Mouse (Mus musculus) testis, adult 2 months (tissue): ENCODE data around the gene Adgrg2.

Source experiments
- CTCF ChIP-seq: fragments of 200-500 bp; IDR thresholded peaks from 2 replicates; pipeline ENCODE4 v1.5.1; 2012; ENCODE audit warnings: low read depth, mild to moderate bottlenecking, inconsistent platforms, low read length, moderate library complexity; ENCODE audit not compliant: control insufficient read depth, insufficient read depth, insufficient replicate concordance
- POLR2A ChIP-seq: fragments of 200-500 bp; IDR thresholded peaks from 2 replicates; pipeline ENCODE4 v1.6.1; 2012; ENCODE audit warnings: low read depth, mild to moderate bottlenecking, inconsistent platforms, low read length, moderate library complexity; ENCODE audit not compliant: control insufficient read depth

DNA sequence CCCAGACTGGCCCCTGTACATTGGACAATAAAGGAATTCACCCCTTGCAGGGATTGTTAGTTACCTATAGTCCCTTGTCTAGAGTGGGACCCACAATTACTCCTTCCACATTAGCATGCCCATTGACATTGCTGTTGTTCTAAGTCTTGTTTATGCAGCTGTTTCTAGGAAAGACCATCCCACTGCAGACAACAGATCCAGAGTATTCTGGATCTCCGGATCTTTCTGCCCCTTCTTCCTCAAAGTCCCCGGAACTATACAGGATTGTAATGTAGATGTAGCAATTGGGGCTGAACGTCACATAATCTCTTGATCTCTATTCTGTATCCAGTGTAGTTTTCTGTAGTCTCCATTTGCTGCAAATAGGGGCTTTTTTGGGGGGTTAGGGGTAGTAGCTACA lies 57.9 kb downstream of the Adgrg2 start:
- TF ChIP-seq CTCF (no peak), POLR2A (no peak)
